Mouse (Mus musculus): ENCODE data around the gene Pde11a.

DNA sequence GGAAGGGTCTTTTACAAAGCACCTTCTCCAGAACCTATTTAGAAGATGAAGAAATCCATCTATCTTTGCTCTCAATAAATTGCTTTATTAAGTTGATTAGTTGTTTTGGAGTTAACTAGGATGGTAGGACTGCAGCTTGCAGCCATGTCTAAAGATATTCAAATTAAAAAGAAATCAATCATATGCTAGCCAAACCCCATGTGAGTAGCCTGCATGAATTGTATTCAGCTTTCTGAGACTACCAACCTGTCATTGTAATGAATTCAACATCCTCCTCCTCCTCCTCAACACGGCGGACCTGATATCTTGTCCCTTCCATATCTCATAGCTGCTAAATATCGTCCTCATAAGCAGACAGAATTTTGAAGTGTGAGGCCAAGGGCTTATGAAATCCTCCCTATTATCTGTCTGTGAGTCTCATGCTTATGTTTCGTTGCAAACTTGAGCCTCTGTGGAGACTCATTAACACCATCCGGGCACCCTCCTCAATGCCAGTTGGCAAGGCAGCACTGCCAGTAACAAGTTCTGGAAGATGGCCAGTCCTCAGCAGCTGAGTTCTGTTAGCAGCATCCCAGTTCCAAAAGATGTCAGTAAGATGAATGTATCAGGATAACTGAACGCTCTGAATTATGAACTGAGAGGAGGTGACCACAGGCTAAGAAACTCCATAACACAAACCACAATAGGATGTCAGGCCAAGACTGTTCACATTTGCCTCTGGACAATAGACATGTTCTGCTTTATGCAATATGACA, 55.0 kb downstream of the Pde11a start:
- TF ChIP-seq CTCF (conservative IDR thresholded peaks at IDR 0.05; ENCODE audit: low read length) = no peak
- no peak for TF ChIP-seq POU5F1 (IDR thresholded peaks at IDR 0.05; ENCODE audit: borderline replicate concordance, low read length)
- no peak for TF ChIP-seq NANOG (IDR thresholded peaks at IDR 0.05; ENCODE audit: borderline replicate concordance, low read length)

All from E14TG2a.4 (cell line).